Mouse (Mus musculus) skeletal muscle tissue, adult 2 months (tissue): ENCODE measurements around the gene Ltb.

Experiments
- DNase-seq: peaks from one replicate; pipeline ENCODE4 v3.0.0-alpha.2; 2012; ENCODE audit warnings: low read depth, low spot score

Ltb gene

DNA sequence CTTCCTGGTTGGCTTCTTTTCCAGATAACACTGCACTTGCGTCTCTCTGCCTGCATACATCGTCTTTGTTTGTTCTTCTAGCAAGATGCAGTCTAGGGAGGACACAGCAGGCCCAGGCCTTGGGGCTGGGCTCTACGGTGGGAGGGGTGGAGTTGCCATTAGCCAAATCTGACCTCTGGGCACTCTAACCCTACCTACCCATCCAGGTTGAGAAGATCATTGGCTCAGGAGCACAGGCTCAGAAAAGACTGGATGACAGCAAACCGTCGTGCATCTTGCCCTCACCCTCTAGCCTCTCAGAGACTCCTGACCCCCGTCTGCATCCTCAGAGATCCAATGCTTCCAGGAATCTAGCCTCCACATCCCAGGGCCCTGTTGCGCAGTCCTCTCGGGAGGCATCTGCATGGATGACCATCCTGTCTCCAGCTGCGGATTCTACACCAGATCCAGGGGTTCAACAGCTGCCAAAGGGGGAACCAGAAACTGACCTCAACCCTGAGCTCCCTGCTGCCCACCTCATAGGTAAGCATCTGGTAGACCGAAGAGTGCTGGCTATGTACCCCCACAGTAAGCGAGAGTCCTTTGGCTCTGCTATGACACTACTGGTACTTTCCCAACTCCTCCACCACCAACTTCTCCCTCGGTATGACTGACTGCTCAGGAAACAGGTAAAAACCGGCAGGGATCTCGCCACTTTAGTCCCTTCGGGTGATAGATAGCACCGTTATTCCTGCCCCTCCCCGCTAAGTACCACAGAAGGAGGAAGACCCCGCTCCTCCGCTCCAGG, 798 bp downstream of the Ltb start:
- DNase-seq: no peak

DNA sequence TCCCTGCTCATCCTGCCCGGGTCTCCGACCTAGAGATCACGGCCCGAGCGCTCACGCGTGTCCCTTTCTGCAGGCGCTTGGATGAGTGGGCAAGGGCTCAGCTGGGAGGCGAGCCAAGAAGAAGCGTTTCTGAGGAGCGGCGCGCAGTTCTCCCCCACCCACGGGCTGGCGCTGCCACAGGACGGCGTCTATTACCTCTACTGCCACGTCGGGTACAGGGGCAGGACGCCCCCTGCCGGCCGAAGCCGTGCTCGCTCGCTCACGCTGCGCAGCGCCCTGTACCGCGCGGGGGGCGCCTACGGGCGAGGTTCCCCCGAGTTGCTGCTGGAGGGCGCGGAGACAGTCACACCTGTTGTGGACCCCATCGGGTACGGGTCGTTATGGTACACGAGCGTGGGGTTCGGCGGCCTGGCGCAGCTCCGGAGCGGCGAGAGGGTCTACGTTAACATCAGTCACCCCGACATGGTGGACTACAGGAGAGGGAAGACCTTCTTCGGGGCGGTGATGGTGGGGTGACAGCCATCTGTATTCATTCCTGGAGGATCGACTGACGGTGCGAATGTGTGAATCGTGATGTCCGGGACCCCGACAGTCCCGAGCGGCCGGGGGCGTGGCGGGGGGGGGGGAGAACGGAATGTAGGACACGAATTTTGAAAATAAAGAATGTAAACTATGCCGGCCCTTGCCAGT, 1.5 kb downstream of the Ltb start:
- peak; percentile 51 for DNase-seq

DNA sequence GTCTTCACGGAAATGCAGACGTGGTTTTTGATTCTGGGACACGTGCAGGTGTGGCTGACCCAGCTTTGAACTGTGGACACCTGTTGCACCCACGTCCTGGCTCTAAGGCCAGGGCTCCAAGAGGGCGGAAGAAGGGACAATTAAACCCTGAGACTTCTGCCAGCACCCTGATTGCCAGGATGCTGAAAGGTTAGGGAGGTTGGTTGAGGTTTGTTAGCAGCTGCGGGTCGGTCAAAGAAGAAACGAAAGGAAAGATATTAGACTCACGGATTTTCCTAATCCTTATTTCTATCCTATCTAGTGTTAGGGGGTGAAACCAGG, 2.0 kb downstream of the Ltb start:
- no peak for DNase-seq

DNA sequence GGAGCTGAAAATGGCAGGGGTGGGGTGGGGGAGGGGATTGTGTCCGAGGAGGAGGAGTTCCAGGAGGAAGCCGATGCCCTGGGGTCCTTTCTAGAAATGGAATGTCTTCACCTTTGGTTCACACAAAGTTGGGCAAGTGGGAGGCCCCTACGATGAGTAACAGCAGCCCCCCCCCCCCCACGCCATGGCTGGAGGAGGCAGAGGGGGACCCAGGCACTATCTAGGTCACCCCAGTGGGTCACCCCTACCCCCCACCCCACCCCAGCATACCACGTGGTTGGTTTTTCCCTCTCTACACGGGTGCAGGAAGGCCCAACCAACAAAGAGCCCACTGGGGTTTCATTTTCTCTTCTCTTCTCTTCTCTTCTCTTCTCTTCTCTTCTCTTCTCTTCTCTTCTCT, 2.9 kb downstream of the Ltb start:
- no peak for DNase-seq

DNA sequence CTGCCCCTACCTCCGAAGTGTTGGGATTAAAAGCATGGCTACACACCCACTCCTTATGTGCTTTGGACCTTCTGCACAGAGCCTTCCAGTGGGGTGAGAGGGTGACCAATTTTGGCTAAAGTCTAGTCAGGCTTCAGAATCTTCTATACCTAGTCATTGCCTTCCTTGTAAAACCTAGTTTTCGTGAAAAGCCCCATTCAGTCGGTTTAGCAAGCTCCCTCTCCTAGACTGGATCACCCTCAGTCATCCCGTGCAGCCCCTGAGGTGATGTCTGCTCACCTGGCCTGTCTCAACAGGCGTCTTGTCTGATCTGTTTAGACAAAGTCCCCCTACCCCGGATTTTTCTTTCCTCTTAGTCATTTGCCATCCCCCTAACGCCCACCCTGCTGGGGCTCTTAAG, 3.8 kb downstream of the Ltb start:
- DNase-seq: no peak

DNA sequence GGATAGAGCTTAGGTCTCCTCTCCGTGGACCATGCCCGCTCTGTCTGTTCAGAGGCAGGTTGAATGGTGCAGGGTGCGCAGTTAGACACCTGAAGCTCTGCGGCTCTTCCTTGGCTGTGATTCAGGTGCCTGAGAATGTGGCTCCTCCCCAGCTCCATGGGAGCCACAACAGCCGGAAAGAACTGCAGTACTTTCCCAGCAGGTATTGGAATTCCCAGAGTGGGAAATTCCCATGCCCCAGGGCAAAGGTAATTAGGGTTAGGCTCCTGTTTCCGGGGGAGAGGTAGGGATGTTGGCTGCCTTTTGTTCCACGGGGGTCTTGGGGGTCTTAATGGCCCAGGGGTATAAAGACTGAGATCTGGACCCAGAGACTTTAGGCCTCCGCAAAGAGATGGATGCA, 4.7 kb downstream of the Ltb start:
- no peak for DNase-seq

DNA sequence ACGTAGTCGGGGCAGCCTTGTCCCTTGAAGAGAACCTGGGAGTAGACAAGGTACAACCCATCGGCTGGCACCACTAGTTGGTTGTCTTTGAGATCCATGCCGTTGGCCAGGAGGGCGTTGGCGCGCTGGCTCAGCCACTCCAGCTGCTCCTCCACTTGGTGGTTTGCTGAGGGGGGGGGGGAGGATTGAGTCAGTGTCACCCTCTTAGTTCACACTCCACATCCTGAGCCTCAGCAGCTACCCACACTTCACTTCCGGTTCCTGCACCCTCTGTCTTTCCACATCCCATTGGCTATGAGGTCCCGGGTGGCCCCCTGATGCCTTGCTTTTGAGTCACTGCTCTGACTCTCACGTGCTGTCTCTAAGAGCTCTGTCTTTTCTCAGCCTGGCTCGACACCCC, 6.2 kb downstream of the Ltb start:
- peak; percentile 43 for DNase-seq

DNA sequence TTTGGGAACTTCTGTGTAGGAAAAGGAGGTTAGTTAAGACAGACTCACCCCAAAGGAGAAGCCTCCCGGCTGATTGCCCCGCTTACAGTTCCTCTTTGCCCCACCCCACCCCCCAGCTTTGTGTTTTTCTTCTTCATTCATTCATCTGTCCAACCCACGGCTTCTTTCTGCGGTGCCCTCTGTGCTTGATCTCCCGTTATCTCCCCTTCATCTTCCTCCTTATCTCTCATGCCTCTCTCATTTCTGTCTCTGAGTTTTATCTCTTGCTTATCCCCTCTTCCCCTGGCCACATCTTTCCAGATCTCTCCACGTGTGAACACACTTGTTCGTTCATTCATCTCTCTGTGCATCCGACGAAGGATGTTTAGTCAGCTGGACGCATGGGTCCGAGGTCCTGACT, 6.9 kb downstream of the Ltb start:
- DNase-seq: no peak

DNA sequence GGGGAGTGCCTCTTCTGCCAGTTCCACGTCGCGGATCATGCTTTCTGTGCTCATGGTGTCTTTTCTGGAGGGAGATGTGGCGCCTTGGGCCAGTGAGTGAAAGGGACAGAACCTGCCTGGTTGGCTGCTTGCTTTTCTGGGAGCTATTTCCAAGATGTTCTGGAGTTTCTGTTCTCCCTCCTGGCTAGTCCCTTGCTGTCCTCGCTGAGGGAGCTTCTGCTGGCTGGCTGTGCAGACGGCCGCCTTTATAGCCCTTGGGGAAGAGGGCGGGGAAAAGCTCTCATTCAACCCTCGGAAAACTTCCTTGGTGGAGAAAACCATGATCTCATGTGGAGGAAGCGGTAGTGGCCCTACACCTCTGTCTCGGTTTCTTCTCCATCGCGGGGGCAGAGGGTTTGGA, 7.5 kb downstream of the Ltb start, which contains the start of gene Tnf:
Tnf (minus strand) TSS at position 221 of the 400 bp plus-strand sequence.
- peak; percentile 63 for DNase-seq

DNA sequence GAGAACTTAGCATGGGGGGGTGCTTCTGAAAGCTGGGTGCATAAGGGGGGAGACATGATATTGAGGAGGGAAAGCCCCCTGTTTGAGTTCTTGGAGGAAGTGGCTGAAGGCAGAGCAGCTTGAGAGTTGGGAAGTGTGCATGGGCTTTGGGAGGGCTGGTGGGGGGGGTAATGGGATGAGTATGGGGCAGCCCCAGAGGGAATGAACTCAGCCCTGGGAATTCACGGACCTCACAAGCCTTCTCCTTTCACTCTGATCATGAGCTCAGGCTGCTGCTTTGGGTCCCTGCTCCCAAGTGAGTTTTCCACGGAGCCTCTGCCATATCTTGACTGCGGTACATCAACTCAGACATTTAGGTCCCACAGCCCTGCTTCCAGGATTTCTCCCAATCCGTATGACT, 8.2 kb downstream of the Ltb start:
- no peak for DNase-seq

DNA sequence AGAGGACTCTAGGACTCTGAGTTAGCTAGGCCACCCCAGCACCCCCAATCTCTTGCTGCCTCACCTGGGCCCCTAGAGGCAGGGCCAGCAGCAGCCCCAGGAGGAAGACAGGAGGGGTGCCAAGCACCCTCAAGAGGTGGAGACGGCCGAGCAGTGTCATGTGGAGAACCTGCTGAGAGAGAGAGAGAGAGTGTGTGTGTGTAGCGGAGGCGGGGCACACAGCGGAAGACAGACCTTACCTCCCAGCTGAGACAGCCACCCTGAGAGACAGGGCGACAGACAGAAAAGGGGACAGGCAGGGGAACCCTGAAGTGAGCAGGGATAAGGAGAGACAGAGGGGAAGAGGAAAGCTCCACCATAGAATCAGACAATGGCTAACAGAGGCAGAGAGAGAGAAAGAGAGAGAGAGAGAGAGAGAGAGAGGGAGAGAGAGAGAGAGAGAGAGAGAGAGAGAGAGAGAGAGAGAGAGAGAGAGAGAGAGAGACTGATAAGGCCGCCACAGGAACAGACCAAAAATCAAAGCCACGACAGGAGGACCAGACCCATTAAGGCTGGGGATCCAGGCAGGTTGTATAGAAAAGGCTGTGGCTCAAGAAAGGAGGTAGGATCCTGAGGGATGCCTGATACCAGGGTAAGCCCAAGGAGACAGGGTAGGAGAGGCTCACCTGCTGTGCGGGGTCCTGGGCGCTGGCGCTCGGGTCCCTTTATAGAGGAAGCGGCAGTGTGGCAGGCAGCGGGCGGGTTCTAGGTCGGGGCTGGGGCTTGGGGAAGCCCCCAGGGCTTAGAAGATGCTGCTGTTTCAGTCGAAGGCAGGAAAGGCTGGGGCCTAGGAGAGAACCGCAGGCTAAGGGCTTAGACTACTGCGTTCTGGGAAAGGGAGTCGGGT, 10.5 kb downstream of the Ltb start, which contains the start of gene Lta:
Lta (minus strand) TSS at position 858 of the 886 bp plus-strand sequence.
- no peak for DNase-seq

DNA sequence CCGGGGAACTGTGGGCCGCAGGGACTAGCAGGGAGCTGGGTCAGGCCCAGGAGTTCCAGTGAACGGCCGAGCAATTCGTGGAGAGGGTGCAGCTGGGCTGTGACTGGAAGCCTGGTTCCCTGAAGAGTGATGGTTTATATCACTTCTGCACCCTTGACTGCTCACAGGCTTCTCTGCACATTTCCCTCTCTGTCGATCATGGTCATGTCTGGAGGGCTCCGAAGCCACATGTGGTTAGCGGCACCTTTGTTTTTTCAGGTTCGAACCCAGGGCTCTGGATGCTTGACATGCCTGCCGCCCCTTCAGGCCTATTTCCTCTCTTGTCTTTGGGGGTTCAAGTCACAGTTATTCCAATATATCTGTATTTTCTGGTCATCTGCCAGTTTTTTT, 11.1 kb downstream of the Ltb start:
- no peak for DNase-seq

DNA sequence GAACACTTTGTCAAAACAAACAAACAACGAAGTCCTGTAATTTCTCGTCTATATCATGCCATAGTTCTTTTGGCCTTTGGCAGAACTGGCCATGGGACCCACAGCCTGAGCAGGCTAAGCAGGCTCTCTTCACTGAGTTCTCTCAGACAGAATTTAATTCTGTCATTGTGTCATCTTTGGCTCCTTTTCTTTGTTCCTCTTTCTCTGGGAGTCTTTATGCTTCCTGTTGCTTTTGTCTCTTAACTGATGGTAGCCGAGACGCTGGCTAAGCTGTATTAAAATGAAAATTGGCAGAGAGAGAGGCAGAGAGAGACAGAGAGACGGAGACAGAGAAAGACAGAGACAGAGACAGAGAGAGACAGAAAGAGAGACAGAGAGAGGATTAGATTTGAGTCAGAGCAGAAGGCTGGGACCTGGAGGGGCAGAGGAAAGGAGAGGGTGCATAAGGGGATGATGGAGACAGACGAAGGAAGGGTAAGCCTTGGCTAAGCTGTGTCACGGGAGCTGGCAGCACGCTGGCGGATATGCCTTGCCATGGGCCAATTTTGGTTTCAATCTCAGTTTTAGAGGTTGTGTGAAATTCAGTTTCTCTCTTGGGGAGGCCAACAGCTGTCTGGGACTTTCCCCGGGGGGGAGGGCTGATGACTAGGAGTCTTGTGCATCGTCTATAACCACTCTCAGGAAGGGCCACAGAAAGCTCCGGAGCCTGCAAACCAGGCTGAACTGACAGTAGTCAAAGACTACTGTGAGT, 15.7 kb downstream of the Ltb start:
- no peak for DNase-seq

DNA sequence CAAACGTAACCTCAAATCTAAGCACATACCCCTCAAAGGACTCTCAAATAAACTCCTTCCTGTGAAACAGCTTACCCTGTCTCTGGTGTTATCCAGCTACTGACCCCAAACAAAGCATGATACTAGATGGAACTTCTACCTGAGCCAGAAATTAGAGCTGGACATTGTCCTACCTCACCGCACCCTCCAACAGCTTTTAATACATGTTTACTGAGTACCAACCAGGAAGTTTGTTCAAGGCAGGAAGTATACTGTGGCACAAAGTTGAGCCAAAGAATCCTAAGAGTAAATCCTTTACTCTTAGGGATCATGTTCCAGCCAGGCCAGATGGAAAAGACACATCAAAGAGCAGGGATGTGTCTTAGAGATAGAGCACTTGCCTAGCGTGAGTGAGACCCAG, 16.4 kb downstream of the Ltb start:
- no peak for DNase-seq

DNA sequence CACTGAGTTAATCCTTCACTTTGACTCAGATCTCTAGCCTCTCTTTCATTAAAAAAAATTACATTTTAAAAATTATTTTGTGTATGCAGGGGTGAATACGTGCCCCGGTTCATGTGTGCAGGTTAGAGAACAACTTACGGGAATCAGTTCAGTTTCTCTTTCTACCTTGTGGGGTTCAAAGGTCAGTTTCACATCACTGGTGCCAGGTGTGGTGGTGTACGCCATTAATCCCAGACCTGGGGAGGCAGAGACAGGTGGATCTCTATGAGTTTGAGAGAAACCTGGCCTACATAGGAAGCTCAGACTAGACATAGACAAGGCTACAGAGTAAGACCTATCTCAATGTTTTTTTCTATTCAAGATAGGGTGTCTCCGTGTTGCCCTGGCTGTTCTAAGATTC, 18.8 kb downstream of the Ltb start:
- no peak for DNase-seq

DNA sequence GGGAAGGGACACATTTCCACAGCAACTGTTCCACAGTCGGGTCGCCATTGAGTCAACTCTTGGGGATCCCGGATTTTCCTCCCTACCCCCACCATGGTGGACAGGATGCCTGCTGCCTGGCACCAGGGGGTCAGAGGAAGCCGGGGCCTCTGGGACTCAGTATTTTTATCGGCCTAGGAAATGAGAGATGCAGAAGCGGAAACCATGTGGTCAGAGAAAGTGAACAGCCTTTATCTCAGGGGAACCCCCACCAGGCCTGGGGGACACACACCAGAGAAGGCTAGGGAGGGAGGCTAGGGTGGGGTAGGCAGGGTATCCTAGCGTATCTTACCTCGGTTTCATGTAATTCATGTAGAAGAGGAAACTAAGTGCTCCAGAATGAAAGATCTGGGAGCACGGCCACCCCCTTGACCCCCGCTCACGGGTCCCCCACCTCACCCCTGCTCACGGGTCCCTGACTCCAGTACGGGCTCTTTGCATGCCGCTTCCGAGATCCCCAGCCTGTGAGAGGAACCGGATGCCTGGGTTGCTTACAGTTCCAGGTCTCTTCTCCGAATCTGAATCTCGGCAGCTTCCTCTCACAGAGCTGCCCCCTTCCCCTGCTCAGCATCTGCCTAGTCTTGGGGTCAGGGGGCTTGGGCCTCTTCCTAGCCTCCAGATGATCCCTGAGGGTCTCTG, 24.4 kb downstream of the Ltb start:
- no peak for DNase-seq

DNA sequence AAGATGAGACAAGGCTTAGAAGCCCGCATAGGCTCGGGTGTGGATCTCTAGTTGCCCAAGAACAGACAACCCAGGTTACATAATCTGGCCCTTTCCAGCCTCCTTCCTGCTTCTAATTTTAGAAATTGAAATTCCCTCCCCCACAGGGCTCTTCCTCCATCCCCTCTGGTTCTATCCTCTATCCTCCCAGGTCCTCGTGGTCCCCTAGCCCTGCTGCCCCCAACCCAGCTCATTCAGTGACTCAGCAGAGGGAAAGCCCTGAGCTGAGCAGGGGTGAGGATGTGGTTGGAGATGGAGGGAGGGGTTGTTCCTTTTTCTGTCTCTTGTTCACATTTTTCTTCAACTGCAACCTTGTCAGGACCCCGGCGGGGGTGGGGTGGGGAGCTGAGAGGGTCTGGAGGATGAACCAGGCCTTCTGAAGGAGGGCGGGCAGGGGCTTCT, 25.4 kb downstream of the Ltb start:
- DNase-seq: no peak

DNA sequence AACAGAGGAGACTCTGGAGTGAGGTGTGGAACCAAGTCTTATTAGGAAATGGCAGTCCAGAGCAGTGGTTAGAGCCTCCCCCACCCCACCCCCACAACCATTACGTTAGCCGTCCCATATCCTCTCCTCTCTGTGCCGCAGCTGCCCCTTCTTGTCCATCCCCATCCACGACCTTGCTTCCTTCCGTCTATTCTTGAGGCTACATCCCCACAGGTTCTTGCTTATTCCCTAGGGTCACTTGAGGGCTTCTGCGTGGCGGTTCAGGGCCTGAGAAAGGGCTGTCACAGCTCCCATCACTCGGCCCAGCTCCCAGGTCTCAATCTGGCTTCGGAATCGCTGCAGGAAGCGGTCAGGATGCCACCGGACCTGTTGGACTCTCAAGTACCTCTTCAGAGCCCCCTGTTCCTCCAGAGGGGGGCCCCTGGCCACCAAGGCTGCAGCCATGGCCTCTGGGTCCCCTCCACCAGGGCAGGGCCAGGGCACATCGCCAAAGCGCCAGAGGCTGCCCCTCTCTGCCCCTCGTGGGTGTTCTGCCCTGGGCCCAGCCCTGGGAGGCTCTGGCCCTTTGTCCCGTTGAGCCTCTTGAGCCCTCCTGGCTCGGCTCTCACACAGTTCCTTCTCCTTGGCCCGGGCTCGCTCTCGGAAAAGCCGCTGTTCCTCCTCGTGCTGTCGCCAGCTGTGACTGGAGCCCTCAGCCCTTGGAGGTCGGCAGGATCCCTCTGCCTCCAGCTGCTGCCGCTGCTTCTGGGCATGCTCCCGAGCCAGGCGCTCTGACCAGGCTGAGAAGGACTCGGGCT, 26.1 kb downstream of the Ltb start, which contains the start of gene Gm16181:
Gm16181 (plus strand) TSS at position 679 of the 797 bp plus-strand sequence.
- DNase-seq: no peak

DNA sequence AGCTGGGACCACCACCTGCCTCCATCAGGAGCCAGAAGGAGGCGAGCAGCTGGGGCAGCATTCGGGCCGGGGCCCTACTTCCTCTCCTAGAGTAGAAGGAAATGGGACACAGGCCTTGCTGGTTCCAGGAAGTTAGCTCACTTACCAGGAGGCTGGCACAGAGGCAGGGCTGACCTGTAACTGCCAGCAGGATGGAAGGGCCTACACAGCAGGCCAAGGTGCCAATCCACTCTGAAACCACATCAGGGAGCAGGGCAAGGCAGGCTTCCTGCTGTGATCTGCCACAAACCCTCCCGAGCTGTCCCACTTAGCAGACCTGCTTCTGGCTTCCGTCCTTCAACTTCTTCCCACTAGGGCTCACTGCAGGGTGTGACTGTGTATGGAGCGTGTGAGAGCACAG, 28.1 kb downstream of the Ltb start:
- no peak for DNase-seq

DNA sequence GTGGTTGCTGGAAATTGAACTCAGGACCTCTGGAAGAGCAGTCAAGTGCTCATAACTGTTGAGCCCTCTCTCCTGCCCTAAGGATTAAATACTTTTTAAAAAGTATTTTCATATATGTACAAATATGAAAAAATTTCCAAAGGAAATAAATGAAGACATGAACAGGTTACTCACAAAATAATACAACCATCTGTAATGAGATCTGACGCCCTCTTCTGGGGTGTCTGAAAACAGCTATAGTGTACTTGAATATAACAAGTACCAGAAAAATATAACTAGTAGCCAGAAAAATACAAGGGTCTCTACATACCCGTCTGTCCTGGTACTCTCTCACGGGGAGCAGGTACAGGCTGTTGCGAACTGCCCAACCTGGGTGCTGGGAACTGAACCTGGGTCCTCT, 30.4 kb downstream of the Ltb start:
- DNase-seq: no peak
